Mouse (Mus musculus): ENCODE results near the gene Vinac1. TPM values are rescaled to one million over a fixed set of nuclear protein-coding genes. Genes with fewer than 3 reads are reported as not detected.
A peak's percentile ranks its signal among the peaks of the same experiment; 100 is the strongest.
"Not testable (repeated sequence)": the region's sequence is repeated elsewhere in the genome, so short reads cannot be mapped to it uniquely, and the experiment has no call there.

Vinac1 gene
- total RNA-seq, 2 experiments from 2014 or later = not detected

GRCm38 (mm10) chr2:129020106-129020505 is 27.9 kb downstream of the Vinac1 start:
- no peak for TF ChIP-seq CTCF (IDR thresholded peaks at IDR 0.05)
- no peak overlapping the region for H3K4me3 ChIP-seq
- no peak overlapping the region for H3K27ac ChIP-seq
- intact Hi-C loops (cut with DNase I) = no loop called here
- DNase-seq = no peak

- TF ChIP-seq CTCF (IDR thresholded peaks at IDR 0.05) = peak; percentile 52
- not testable (repeated sequence) for H3K4me3 ChIP-seq, H3K27ac ChIP-seq, DNase-seq
- intact Hi-C loops (cut with DNase I) = loop anchor here (2.0 to 5.0 kb wide), 2 partner anchors 62 to 76 kb away; no protein-coding TSS in a partner anchor
Measured at GRCm38 (mm10) chr2:129008867-129009266, 39.1 kb downstream of the Vinac1 start.

- intact Hi-C loops (cut with DNase I) = loop anchor here (5.0 kb wide), 1 partner anchor 59 kb away; no protein-coding TSS in a partner anchor
- DNase-seq = no peak
- H3K4me3 ChIP-seq = no peak overlapping the region
- no peak overlapping the region for H3K27ac ChIP-seq
- no peak for TF ChIP-seq CTCF (IDR thresholded peaks at IDR 0.05)
Measured at GRCm38 (mm10) chr2:129006194-129006749, 41.7 kb downstream of the Vinac1 start.

GRCm38 (mm10) chr2:129004872-129005271 is 43.1 kb downstream of the Vinac1 start:
- no peak overlapping the region for H3K27ac ChIP-seq
- TF ChIP-seq CTCF (IDR thresholded peaks at IDR 0.05) = no peak
- intact Hi-C loops (cut with DNase I) = loop anchor here (5.0 kb wide), 1 partner anchor 58 kb away; no protein-coding TSS in a partner anchor
- no peak overlapping the region for H3K4me3 ChIP-seq
- no peak for DNase-seq

- DNase-seq = no peak
- intact Hi-C loops (cut with DNase I) = no loop called here
- no peak for TF ChIP-seq CTCF (IDR thresholded peaks at IDR 0.05)
- Histone ChIP-seq H3K4me3 (no peak overlapping the region), H3K27ac (no peak overlapping the region)
Measured at GRCm38 (mm10) chr2:128984746-128985145, 63.2 kb downstream of the Vinac1 start.

- no peak for TF ChIP-seq CTCF (IDR thresholded peaks at IDR 0.05)
- no peak for DNase-seq
- H3K27ac ChIP-seq = peak overlapping the region; percentile 24; the same call in 1 of the 2 replicates
- H3K4me3 ChIP-seq = no peak overlapping the region
- intact Hi-C loops (cut with DNase I) = no loop called here
Measured at GRCm38 (mm10) chr2:128975572-128975971, 72.4 kb downstream of the Vinac1 start.

Other genes starting within 250 kb of the Vinac1 start
- 10 to 100 TPM; 15.9 to 16.1 TPM for gene Tmem87b, start 230.1 kb downstream of the Vinac1 start, total RNA-seq (2021)
- gene Fbln7, start 185.2 kb downstream of the Vinac1 start, total RNA-seq (2021) = 1 to 10 TPM; 2.2 to 4.3 TPM
- gene Zc3h8, start 104.1 kb downstream of the Vinac1 start, total RNA-seq (2021) = 1 to 10 TPM; 8.4 to 9.7 TPM
- 1 to 10 TPM; 5.0 to 9.0 TPM for gene Zc3h6, start 80.8 kb downstream of the Vinac1 start, total RNA-seq (2021)
- 10 to 100 TPM; 12.6 to 13.9 TPM for gene Gm10762, start 80.4 kb downstream of the Vinac1 start, total RNA-seq (2021)
- gene Ttl, start 17.8 kb upstream of the Vinac1 start, total RNA-seq (2021) = 1 to 10 TPM; 5.8 to 10.0 TPM
- 10 to 100 TPM; 11.6 to 13.2 TPM for gene Polr1b, start 52.8 kb upstream of the Vinac1 start, total RNA-seq (2021)
- 1 to 10 TPM; 9.2 to 9.4 TPM for gene Chchd5, start 81.5 kb upstream of the Vinac1 start, total RNA-seq (2021)
- gene Slc20a1, start 150.6 kb upstream of the Vinac1 start, total RNA-seq (2021) = 10 to 100 TPM; 10.5 to 23.9 TPM
- under 1 TPM in 1 of 2 experiments, not detected in 1; 0.06 TPM for gene Ckap2l, start 249.0 kb upstream of the Vinac1 start, total RNA-seq (2021)

Measured in gastrocnemius, adult 2 months (tissue).